Mouse (Mus musculus): ENCODE results near the gene Ufd1.

Ufd1 gene

DNA sequence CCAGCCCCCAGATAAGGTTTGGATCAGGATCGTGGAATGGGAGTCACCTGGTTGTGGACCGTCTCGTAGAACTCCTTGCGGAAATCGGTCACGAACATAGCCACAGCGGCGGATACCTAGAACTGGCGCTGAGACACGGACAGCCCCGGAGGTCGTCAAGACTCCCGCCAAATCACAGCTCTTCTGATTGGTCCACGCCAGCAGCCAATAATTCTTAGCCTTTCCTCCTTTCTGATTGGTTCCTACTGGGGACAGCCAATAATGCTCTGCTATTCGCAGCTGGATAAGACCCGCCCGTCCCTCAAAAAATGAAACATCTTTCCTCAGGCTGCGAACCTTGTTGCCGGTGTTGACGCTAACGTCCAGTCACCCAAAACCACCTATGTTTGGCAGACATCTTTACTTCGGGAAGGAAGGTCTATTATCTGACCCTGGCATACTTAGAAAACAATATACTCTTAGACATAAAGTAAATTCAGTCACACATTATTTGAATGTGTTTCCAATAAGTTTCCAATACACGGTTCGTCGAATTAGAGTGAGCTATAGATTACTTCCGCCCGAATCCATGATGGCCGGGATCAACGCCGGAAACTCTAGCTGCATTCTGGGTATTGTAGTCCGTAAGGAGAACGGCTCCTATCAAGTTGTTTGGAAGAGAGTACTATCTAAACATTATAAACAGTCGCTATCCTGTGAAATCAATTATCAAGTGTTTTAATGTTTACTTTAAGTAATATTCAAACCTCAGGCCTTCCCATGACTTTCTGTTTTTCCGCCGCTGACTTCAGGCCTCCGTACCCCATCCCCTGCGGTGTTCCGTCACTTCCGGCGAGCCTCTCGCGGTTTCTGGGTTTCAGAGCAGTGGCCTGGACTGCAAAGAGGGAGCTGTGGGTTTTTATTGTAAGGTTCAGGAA, at the start of gene Ufd1, which contains the start of gene Cdc45:
Gene Ufd1, plus strand, starts transcription at position 312 of the 917 bp plus-strand sequence.
Gene Cdc45, minus strand, starts transcription at position 520 of the 917 bp plus-strand sequence.
- DNase-seq, result peak; percentile 80

GRCm38 (mm10) chr16:18762960-18763359, 48.6 kb upstream of the Ufd1 start:
- DNase-seq, result no peak

DNA sequence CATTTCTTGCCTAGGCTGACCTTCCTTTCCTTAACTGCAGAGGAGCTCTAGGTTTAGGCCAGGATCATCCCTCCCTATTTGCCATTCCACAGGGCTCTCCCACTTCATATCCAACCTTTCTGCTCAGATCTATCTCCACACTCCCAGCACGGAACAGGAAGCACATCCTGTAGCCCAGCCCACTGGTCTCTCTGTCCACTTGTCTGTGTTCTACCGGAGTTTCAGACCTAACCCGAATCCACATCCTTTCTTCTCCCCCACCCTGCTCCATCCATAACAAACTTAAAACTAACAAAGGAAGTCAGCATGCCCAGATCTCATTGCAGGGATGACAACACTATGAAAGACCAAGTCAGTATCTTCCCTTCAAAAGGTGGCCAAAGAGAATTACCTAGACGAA, 45.2 kb upstream of the Ufd1 start:
- DNase-seq, result no peak

DNA sequence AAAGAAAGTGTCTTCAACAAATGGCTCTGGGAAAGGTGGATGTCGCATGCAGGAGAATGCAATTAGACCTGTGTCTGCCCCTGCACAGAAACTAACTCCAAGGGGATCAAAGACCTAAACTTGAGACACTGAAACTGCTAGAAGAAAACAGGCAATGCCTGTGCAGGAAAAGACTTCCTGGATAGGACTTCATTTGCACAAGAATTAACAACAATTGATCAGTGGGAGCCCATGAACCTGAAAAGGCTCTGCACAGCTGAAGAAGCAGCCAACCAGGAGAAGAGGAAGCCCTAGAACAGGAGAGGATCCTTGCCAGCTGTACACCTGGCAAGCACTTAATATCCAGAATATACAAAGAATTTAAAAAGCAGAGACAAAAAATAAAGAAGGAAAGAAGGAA, 42.1 kb upstream of the Ufd1 start:
- DNase-seq, result no peak

DNA sequence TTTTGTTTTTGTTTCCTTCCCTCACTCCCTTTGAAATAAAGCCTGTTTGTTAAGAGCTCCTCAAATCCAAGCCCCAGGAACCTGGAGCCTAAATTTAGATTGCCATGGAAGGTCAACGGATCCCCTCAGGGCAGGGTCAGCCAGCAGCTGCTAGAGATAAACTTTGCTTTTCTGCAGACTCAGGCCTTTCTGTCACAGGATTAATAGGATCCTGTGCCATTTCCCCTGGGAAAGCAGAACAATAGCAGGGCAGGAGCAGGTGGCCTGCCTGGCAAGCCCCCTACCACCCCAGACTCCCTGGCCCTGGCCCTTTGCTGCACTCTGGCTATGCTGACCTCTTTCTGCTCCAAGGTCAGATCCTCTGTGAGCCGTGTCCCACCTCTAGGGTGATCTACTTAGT, 37.6 kb upstream of the Ufd1 start:
- DNase-seq, result no peak

GRCm38 (mm10) chr16:18775621-18776555, 35.7 kb upstream of the Ufd1 start:
- no peak for DNase-seq

DNA sequence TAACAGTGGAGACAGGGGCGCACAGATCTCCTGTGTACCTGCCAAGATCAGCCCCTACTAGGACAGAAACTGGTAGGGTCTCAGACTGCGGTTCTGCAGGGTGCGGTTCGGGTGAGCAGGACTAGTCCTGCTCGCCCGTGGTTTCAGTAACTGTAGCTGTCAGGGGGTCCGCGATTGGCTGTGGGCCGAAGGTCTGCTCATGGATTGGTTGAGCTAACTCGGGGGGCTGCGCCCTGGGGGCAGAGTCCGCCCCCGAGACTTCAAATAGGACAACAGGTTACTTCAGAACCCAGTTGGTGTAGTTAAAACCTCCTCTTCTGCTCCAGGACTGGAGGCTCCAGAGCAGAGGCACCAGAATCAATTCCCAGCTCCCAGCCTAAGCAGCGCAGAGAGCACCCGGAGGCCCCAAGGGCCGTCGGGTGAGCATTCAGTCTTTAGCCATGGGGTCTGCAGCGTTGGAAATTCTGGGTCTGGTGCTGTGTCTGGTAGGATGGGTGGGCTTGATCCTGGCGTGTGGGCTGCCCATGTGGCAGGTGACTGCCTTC, 35.0 kb upstream of the Ufd1 start, which contains the start of gene Cldn5:
Gene Cldn5, plus strand, starts transcription at position 292 of the 545 bp plus-strand sequence.
- DNase-seq, result no peak

DNA sequence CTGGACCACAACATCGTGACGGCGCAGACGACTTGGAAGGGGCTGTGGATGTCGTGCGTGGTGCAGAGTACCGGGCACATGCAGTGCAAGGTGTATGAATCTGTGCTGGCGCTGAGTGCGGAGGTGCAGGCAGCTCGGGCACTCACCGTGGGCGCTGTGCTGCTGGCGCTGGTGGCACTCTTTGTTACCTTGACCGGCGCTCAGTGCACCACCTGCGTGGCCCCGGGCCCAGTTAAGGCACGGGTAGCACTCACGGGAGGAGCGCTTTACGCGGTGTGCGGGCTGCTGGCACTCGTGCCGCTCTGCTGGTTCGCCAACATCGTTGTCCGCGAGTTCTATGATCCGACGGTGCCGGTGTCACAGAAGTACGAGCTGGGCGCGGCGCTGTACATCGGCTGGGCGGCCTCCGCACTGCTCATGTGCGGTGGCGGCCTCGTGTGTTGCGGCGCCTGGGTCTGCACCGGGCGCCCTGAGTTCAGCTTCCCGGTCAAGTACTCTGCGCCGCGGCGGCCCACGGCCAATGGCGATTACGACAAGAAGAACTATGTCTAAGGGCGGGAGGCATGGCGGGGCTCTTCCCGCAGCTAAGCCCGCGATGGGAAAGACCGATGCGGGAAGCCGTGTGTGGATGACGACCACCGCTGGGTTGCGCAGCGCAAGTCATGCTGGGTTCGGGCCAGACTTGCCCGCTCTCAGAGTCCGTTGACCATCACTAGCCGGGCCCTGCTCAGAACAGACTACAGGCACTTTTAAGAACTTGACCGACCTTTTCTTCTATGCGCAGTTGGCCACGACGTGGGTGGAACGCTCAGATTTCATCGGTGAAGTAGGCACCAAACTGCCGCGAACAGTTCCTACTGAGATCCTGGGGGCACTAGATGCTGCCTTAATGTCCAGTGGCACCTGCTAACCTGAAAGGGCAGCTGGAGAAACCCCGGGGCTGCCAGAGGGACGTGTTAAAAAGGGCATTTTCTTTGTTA, 34.2 kb upstream of the Ufd1 start:
- DNase-seq, result no peak

DNA sequence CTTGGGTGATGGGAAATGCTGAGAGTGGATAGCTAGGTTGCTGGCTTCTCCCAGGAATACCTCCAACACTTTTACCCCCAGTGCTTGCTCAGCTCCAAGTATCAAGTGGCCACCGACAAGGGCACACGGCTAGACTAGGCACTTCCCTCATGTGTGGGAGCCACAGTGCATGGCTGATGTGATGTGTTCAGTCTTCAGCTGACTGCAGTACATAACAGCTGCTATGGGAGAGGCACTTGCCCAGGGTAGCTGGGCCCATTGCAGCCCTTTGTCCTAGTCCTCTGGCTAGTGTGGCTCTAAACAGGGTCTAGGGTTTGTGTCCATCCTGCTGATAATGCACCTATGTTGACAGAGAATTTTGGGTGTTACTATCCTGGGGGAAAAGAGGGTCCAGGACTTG, 33.1 kb upstream of the Ufd1 start:
- DNase-seq, result no peak

- no peak for DNase-seq
Measured at GRCm38 (mm10) chr16:18781810-18782209, 29.8 kb upstream of the Ufd1 start.

- DNase-seq, result no peak
Measured at GRCm38 (mm10) chr16:18785025-18785424, 26.6 kb upstream of the Ufd1 start.

- no peak for DNase-seq
Measured at GRCm38 (mm10) chr16:18785485-18785884, 26.1 kb upstream of the Ufd1 start.

DNA sequence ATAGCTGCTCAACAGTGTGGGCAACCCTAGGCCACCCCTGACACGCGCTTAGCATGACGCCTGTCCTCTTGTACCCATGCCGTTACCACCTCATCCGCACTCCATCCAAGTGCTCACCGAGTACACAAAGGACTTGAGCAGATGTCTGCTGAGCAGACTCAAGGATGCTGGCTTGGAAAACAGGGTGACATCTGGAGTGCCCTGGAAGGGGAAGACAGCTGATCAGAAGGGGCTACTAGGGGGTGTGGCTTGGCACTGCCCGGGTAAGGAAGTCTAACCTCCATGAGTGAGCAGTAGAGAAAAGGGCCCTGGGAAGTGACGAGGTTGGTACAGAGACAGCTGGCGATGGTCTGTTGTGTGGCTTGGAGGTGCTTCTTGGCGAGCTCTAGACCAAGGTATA, 24.9 kb upstream of the Ufd1 start:
- DNase-seq, result no peak

DNA sequence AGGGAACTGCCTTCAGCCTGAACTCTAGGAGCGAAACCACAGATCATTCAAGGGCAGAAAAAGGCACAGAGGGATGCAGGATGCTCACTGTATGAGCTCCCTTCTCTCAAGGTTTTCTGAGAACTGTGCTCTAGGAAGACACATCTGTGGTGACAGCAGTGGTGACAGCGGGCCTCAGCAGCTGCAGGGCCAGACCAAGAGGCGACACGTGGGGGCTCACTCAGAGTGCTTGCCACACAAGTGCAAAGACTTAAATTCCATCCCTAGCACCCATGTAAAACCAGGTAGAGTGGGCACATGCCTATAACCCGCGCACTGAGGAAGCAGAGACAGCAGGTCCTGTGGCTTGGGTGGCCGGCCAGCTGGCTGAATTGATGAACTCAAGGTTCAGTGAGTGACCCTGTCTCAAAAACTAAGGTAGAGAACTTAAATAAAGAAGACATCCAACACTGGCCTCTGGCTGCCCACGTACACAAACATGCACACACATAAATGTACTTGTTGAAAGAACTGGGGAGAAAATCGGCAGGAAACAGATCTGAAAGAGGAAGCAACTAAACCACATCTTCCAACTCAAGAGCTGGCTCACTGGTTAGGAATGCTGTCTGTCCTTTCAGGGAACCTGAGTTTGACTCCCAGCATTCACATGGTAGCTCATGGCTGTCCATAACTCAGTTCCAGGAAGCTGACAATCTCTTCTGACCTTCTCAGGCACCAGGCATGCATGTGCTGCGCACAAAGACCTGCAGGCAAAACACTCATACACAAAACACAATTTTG, 22.8 kb upstream of the Ufd1 start:
- DNase-seq, result no peak

GRCm38 (mm10) chr16:18795223-18795899, 16.2 kb upstream of the Ufd1 start:
- DNase-seq, result no peak

DNA sequence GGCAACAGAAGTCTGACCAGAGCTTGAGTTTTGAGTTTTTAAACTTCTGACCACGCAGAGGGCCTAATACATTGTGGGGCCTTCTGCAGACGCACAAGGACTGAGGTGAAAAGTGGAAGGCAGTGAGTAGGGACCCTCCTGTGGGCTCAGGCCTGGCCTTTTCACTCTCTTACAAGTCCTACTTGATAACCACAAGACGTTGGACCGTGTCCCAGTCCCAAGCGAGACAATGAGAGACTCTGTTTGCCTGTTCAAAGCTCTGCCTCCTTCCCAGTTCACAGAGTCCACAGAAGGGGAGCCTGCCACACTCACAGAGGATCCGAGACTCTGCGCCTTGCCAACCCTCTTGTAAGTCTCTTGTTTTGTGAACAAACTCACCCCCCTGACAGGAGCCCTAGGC, 14.9 kb upstream of the Ufd1 start:
- no peak for DNase-seq

DNA sequence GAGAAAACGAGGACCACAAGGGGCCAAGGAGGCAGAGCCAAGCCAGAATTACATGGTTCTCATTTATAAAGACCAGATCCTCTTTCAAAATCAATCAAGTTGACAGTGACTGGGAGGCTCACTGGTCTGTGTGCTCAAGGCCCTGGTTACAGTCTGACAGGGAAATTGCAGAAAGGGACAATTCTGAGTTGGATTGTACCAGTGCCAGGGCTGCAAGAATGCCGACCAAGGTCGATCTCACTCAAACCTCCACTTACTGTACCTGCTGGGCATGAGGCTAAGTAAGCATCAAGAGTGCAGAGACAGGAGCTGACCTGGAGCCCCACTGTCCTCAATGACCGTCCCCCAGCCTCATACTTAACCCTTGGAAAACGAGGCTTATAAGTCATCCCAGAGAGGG, 13.4 kb upstream of the Ufd1 start:
- no peak for DNase-seq

DNA sequence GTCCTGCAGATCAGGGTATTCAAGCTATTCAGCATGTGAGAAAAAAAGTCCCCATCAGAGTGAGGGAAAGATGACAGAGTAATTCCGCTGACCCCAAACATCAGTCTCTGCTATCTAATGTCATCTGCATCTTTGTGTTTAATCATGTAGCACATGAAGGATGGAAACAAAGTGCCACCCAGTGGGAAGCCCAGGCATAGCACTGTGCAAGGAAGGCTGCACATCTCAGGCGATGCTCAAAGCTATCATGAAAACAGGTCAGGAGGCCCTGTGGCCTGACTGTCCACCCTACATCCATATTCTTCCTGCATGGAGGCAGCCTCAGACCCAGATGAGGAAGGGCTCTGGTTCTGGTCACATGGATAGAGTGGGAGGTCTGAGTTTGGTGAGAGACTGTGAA, 12.7 kb upstream of the Ufd1 start:
- no peak for DNase-seq

GRCm38 (mm10) chr16:18805746-18806145, 5.8 kb upstream of the Ufd1 start:
- DNase-seq, result no peak

- DNase-seq, result no peak
Measured at GRCm38 (mm10) chr16:18809001-18809400, 2.6 kb upstream of the Ufd1 start.

GRCm38 (mm10) chr16:18811032-18811431, 547 bp upstream of the Ufd1 start:
- DNase-seq, result no peak

Data from cerebellum, adult 8-10 months (tissue).